Mouse (Mus musculus) forebrain, postnatal 0 days (tissue): Measurements from ENCODE around the gene Rpl18a. TPM values are rescaled to one million over a fixed set of nuclear protein-coding genes. Genes with fewer than 3 reads are reported as not detected.

ENCODE experiments used
- ATAC-seq: fragments of 200-750 bp; cut with Nextera tagmentation; 2 replicates; pipeline ENCODE4 v1.8.0; 2017; ENCODE audit warnings: mild to moderate bottlenecking, moderate library complexity
- DNase-seq: peaks from one replicate; pipeline ENCODE4 v3.0.0-alpha.2; 2015
- H3K27ac ChIP-seq: fragments of 300-500 bp; sonication (generic); 2 replicates; pipeline ENCODE4 v1.5.1; 2014; ENCODE audit warnings: low read depth, mild to moderate bottlenecking, antibody characterized with exemption, low read length, moderate library complexity, mixed read lengths
- H3K27me3 ChIP-seq: fragments of 300-500 bp; sonication (generic); 2 replicates; pipeline ENCODE4 v1.6.1; 2014; ENCODE audit warnings: mild to moderate bottlenecking, low read length, mixed read lengths; ENCODE audit not compliant: insufficient read depth
- H3K36me3 ChIP-seq: fragments of 300-500 bp; sonication (generic); 2 replicates; pipeline ENCODE4 v1.6.1; 2014; ENCODE audit warnings: mild to moderate bottlenecking, moderate library complexity; ENCODE audit not compliant: insufficient read depth
- H3K4me1 ChIP-seq: fragments of 300-500 bp; sonication (generic); 2 replicates; pipeline ENCODE4 v1.6.1; 2014; ENCODE audit warnings: antibody characterized with exemption; ENCODE audit not compliant: insufficient read depth
- H3K4me2 ChIP-seq: fragments of 300-500 bp; sonication (generic); 2 replicates; pipeline ENCODE4 v1.6.1; 2014; ENCODE audit warnings: low read depth, mild to moderate bottlenecking, moderate library complexity
- H3K4me3 ChIP-seq: fragments of 300-500 bp; sonication (generic); 2 replicates; pipeline ENCODE4 v1.5.1; 2014; ENCODE audit warnings: low read depth, low read length, mixed read lengths
- H3K9ac ChIP-seq: fragments of 300-500 bp; sonication (generic); 2 replicates; pipeline ENCODE4 v1.6.1; 2014; ENCODE audit warnings: mild to moderate bottlenecking
- H3K9me3 ChIP-seq: fragments of 300-500 bp; sonication (generic); 2 replicates; pipeline ENCODE4 v1.6.1; 2016; ENCODE audit warnings: low read length
- CTCF ChIP-seq: sonication (generic); IDR thresholded peaks from 2 replicates; pipeline ENCODE4 v1.5.1; 2016; ENCODE audit warnings: antibody characterized with exemption, control low read depth, low read depth
- WGBS: fragments of 180-500 bp; shearing (Covaris S2); extraction: QIAGEN DNeasy Blood & Tissue Kit; methylation state at CpG from one replicate; pipeline ENCODE4 v1.1.7; 2014; 5-methylcytosine and 5-hydroxymethylcytosine counted together
- polyA plus RNA-seq: library from polyadenylated mRNA; unstranded; fragments of >200 nt; fragmentation: Nextera tagmentation; extraction: Ambion mirVana; gene quantifications from 2 replicates; pipeline ENCODE4 v1.2.1, GENCODE M21; 2015
- total RNA-seq: library from RNA; depleted of rRNA; stranded (reverse); fragments of >200 nt; gene quantifications from 2 replicates; pipeline ENCODE4 v1.2.3, GENCODE M21; 2014

Gene Rpl18a
- total and polyA plus RNA-seq, 2 experiments from 2014 or later, result 1,945 to 2,793 TPM

GRCm38 (mm10) chr8:70903582-70903981, 6.4 kb upstream of the Rpl18a start:
- no peak overlapping the region for H3K4me3 ChIP-seq
- no peak for TF ChIP-seq CTCF
- H3K27ac ChIP-seq, result no peak overlapping the region
- no peaks in the 10 kb centered on the region for H3K9me3 ChIP-seq
- H3K27me3 ChIP-seq, result no peaks in the 10 kb centered on the region
- H3K9ac ChIP-seq, result no peak overlapping the region
- H3K4me2 ChIP-seq, result no peak overlapping the region
- H3K36me3 ChIP-seq, result no peaks in the 10 kb centered on the region
- ATAC-seq (no peak), DNase-seq (no peak)
- H3K4me1 ChIP-seq, result 0 out of 2 replicates have a peak, but pooled peaks cover 3% of the 10 kb centered on the region

GRCm38 (mm10) chr8:70903112-70903511, 5.9 kb upstream of the Rpl18a start:
- WGBS, result 53% methylated on average over 4 of the region's 4 CpGs
- DNase-seq (no peak), ATAC-seq (no peak)
- H3K4me1 ChIP-seq, result 0 out of 2 replicates have a peak, but pooled peaks cover 3% of the 10 kb centered on the region
- no peaks in the 10 kb centered on the region for H3K9me3 ChIP-seq
- H3K27me3 ChIP-seq, result no peaks in the 10 kb centered on the region
- H3K36me3 ChIP-seq, result no peaks in the 10 kb centered on the region
- TF ChIP-seq CTCF, result no peak
- H3K4me3 ChIP-seq, result no peak overlapping the region
- H3K27ac ChIP-seq, result no peak overlapping the region
- no peak overlapping the region for H3K4me2 ChIP-seq
- H3K9ac ChIP-seq, result no peak overlapping the region

- Histone ChIP-seq H3K9me3 (no peaks in the 10 kb centered on the region), H3K4me3 (no peak overlapping the region), H3K27me3 (no peaks in the 10 kb centered on the region), H3K4me2 (no peak overlapping the region), H3K27ac (no peak overlapping the region), H3K36me3 (no peaks in the 10 kb centered on the region), H3K4me1 (0 out of 2 replicates have a peak, but pooled peaks cover 3% of the 10 kb centered on the region), H3K9ac (no peak overlapping the region)
- 20% methylated on average over 5 of the region's 5 CpGs for WGBS
- no peak for TF ChIP-seq CTCF
- ATAC-seq (no peak), DNase-seq (no peak)
Observed at GRCm38 (mm10) chr8:70902211-70902610, 5.0 kb upstream of the Rpl18a start.

GRCm38 (mm10) chr8:70900872-70901387, 3.7 kb upstream of the Rpl18a start:
- no peaks in the 10 kb centered on the region for H3K36me3 ChIP-seq
- H3K4me1 ChIP-seq, result peaks cover 4% of the 10 kb centered on the region; the same call in 1 of the 2 replicates
- H3K9ac ChIP-seq, result no peak overlapping the region
- H3K4me2 ChIP-seq, result no peak overlapping the region
- no peak for ATAC-seq
- no peak overlapping the region for H3K27ac ChIP-seq
- no peak for DNase-seq
- H3K4me3 ChIP-seq, result no peak overlapping the region
- TF ChIP-seq CTCF, result no peak
- H3K27me3 ChIP-seq, result no peaks in the 10 kb centered on the region
- WGBS, result 75% methylated on average over 2 of the region's 2 CpGs
- H3K9me3 ChIP-seq, result no peaks in the 10 kb centered on the region

- Histone ChIP-seq H3K9ac (no peak overlapping the region), H3K36me3 (peaks cover 16% of the 10 kb centered on the region), H3K4me3 (no peak overlapping the region), H3K9me3 (no peaks in the 10 kb centered on the region), H3K4me2 (no peak overlapping the region), H3K27ac (no peak overlapping the region), H3K27me3 (no peaks in the 10 kb centered on the region; the same call in 1 of the 2 replicates), H3K4me1 (peaks cover 4% of the 10 kb centered on the region; the same call in 1 of the 2 replicates)
- ATAC-seq (no peak), DNase-seq (no peak)
- 78% methylated on average over 2 of the region's 2 CpGs for WGBS
- no peak for TF ChIP-seq CTCF
Observed at GRCm38 (mm10) chr8:70899226-70899625, 2.0 kb upstream of the Rpl18a start.

GRCm38 (mm10) chr8:70898661-70899198, 1.5 kb upstream of the Rpl18a start:
- Histone ChIP-seq H3K9me3 (no peaks in the 10 kb centered on the region), H3K27me3 (no peaks in the 10 kb centered on the region; the same call in 1 of the 2 replicates), H3K36me3 (peaks cover 21% of the 10 kb centered on the region), H3K4me2 (no peak overlapping the region), H3K27ac (no peak overlapping the region), H3K9ac (peak overlapping the region; percentile 54), H3K4me3 (no peak overlapping the region), H3K4me1 (peaks cover 4% of the 10 kb centered on the region; the same call in 1 of the 2 replicates)
- ATAC-seq, result no peak
- DNase-seq, result no peak
- WGBS, result 56% methylated on average over 2 of the region's 2 CpGs
- TF ChIP-seq CTCF, result peak; percentile 5; the same call in 1 of the 2 replicates

GRCm38 (mm10) chr8:70897681-70898413, 635 bp upstream of the Rpl18a start:
- Histone ChIP-seq H3K36me3 (peaks cover 24% of the 10 kb centered on the region), H3K27me3 (peaks cover 7% of the 10 kb centered on the region), H3K4me2 (peak overlapping the region; percentile 76), H3K4me3 (peak overlapping the region; percentile 89), H3K9me3 (no peaks in the 10 kb centered on the region), H3K4me1 (peaks cover 4% of the 10 kb centered on the region; the same call in 1 of the 2 replicates), H3K9ac (peak overlapping the region; percentile 54), H3K27ac (peak overlapping the region; percentile 75)
- peak; percentile 90 for DNase-seq
- peak; percentile 39 for ATAC-seq
- under 1% methylated on average over 20 of the region's 20 CpGs for WGBS
- TF ChIP-seq CTCF, result peak; percentile 96
